Mouse (Mus musculus) liver, embryonic 14.5 days (tissue): Measurements from ENCODE around the gene Cd5.

Experiments used
- CTCF ChIP-seq: IDR thresholded peaks from 2 replicates; pipeline ENCODE4 v1.5.1; 2016; ENCODE audit warnings: antibody characterized with exemption, low read depth, control low read depth
- EP300 ChIP-seq: IDR thresholded peaks from 2 replicates; pipeline ENCODE4 v1.6.1; 2016; ENCODE audit warnings: antibody characterized with exemption, low read depth

- TF ChIP-seq CTCF (no peak), EP300 (no peak)
Measured at GRCm38 (mm10) chr19:10689470-10690166, 49.2 kb downstream of the Cd5 start.
